Mouse (Mus musculus): Measurements from ENCODE around the gene Tns3.

- no peak for TF ChIP-seq POLR2A (IDR thresholded peaks at IDR 0.05; ENCODE audit: insufficient read length, low read depth)
- TF ChIP-seq POLR2AphosphoS2 (IDR thresholded peaks at IDR 0.05; ENCODE audit: insufficient read length, low read depth) = no peak
- TF ChIP-seq TCF12 (IDR thresholded peaks at IDR 0.05; ENCODE audit: insufficient read depth, poor library complexity, severe bottlenecking) = no peak
- no peak for TF ChIP-seq MYOD1 (IDR thresholded peaks at IDR 0.05; ENCODE audit: control insufficient read depth in 1 of 3, insufficient read length in 2 of 3, low read depth in 2 of 3)
- no peak for TF ChIP-seq MAX (IDR thresholded peaks at IDR 0.05; ENCODE audit: low read depth)
- TF ChIP-seq CEBPB (IDR thresholded peaks at IDR 0.05; ENCODE audit: insufficient read depth, poor library complexity, severe bottlenecking) = no peak
- no peak for TF ChIP-seq TCF3 (IDR thresholded peaks at IDR 0.05; ENCODE audit: insufficient read length, low read depth)
- TF ChIP-seq MYOG (IDR thresholded peaks at IDR 0.05; ENCODE audit: control insufficient read depth in 1 of 3, insufficient read depth in 1 of 3, insufficient read length in 2 of 3, low read depth in 2 of 3) = no peak
- TF ChIP-seq USF1 (IDR thresholded peaks at IDR 0.05; ENCODE audit: low read depth) = no peak
- no peak for TF ChIP-seq E2F4 (IDR thresholded peaks at IDR 0.05; ENCODE audit: insufficient read depth)
Observed at GRCm38 (mm10) chr11:8574562-8574961, 89.8 kb downstream of the Tns3 start.
